Mouse (Mus musculus) limb, embryonic 12.5 days (tissue): ENCODE data around the gene Senp1. TPM values are rescaled to one million over a fixed set of nuclear protein-coding genes. Genes with fewer than 3 reads are reported as not detected.
A peak's percentile ranks its signal among the peaks of the same experiment; 100 is the strongest.

Source experiments
- ATAC-seq: fragments of 200-750 bp; cut with Nextera tagmentation; 2 replicates; pipeline ENCODE4 v1.8.0; 2017; ENCODE audit warnings: low read depth, moderate TSS enrichment; ENCODE audit not compliant: insufficient number of reproducible peaks, insufficient read depth, low FRiP score, low TSS enrichment
- H3K27ac ChIP-seq: fragments of 300-500 bp; sonication (generic); 2 replicates; pipeline ENCODE4 v1.5.1; 2016; ENCODE audit warnings: mild to moderate bottlenecking, moderate library complexity
- H3K27me3 ChIP-seq: fragments of 300-500 bp; sonication (generic); 2 replicates; pipeline ENCODE4 v1.6.1; 2016; ENCODE audit warnings: mild to moderate bottlenecking, moderate library complexity
- H3K36me3 ChIP-seq: fragments of 300-500 bp; sonication (generic); 2 replicates; pipeline ENCODE4 v1.6.1; 2016; ENCODE audit warnings: mild to moderate bottlenecking, moderate library complexity
- H3K4me1 ChIP-seq: fragments of 300-500 bp; sonication (generic); replicated peaks from 2 replicates; pipeline ENCODE4 v1.6.1; 2016
- H3K4me2 ChIP-seq: fragments of 300-500 bp; sonication (generic); 2 replicates; pipeline ENCODE4 v1.6.1; 2016; ENCODE audit warnings: mild to moderate bottlenecking, moderate library complexity
- H3K4me3 ChIP-seq: fragments of 300-500 bp; sonication (generic); replicated peaks from 2 replicates; pipeline ENCODE4 v1.5.1; 2016; ENCODE audit warnings: mild to moderate bottlenecking
- H3K9ac ChIP-seq: fragments of 300-500 bp; sonication (generic); replicated peaks from 2 replicates; pipeline ENCODE4 v1.6.1; 2016; ENCODE audit warnings: mild to moderate bottlenecking, moderate library complexity
- H3K9me3 ChIP-seq: fragments of 300-500 bp; sonication (generic); 2 replicates; pipeline ENCODE4 v1.6.1; 2016; ENCODE audit warnings: mild to moderate bottlenecking, moderate library complexity
- WGBS: fragments of 180-500 bp; shearing (Covaris S2); methylation state at CpG from one replicate; pipeline ENCODE4 v1.1.7; 2016; 5-methylcytosine and 5-hydroxymethylcytosine counted together
- polyA plus RNA-seq: library from polyadenylated mRNA; unstranded; fragments of >200 nt; fragmentation: Nextera tagmentation; extraction: Ambion mirVana; gene quantifications from 2 replicates; pipeline ENCODE4 v1.2.1, GENCODE M21; 2016

Gene Senp1
- polyA plus RNA-seq, 1 experiment from 2014 or later, result 46.9 TPM

GRCm38 (mm10) chr15:98131001-98131400, 37.5 kb upstream of the Senp1 start:
- H3K27me3 ChIP-seq, result no peaks in the 10 kb centered on the region
- H3K9ac ChIP-seq, result no peak overlapping the region
- peaks cover 100% of the 10 kb centered on the region for H3K36me3 ChIP-seq
- no peaks in the 10 kb centered on the region for H3K9me3 ChIP-seq
- no peak for ATAC-seq
- 96% methylated on average over 4 of the region's 4 CpGs for WGBS
- H3K27ac ChIP-seq, result no peak overlapping the region
- no peak overlapping the region for H3K4me2 ChIP-seq
- no peak overlapping the region for H3K4me3 ChIP-seq
- no peaks in the 10 kb centered on the region for H3K4me1 ChIP-seq

GRCm38 (mm10) chr15:98120831-98121230, 27.3 kb upstream of the Senp1 start:
- no peak overlapping the region for H3K4me2 ChIP-seq
- peaks cover 96% of the 10 kb centered on the region for H3K36me3 ChIP-seq
- no peaks in the 10 kb centered on the region for H3K4me1 ChIP-seq
- H3K9me3 ChIP-seq, result no peaks in the 10 kb centered on the region
- H3K27ac ChIP-seq, result no peak overlapping the region
- no peak overlapping the region for H3K9ac ChIP-seq
- H3K4me3 ChIP-seq, result no peak overlapping the region
- WGBS, result 94% methylated on average over 20 of the region's 20 CpGs
- ATAC-seq, result no peak
- H3K27me3 ChIP-seq, result no peaks in the 10 kb centered on the region

- Histone ChIP-seq H3K4me1 (no peaks in the 10 kb centered on the region), H3K9ac (no peak overlapping the region), H3K36me3 (peaks cover 96% of the 10 kb centered on the region), H3K27me3 (no peaks in the 10 kb centered on the region), H3K9me3 (no peaks in the 10 kb centered on the region), H3K27ac (no peak overlapping the region), H3K4me3 (no peak overlapping the region), H3K4me2 (no peak overlapping the region)
- no peak for ATAC-seq
- WGBS, result 89% methylated on average over 12 of the region's 12 CpGs
These were observed 25.8 kb upstream of the Senp1 start for GRCm38 (mm10) chr15:98119363-98119762.

GRCm38 (mm10) chr15:98116287-98116686, 22.7 kb upstream of the Senp1 start:
- Histone ChIP-seq H3K4me3 (no peak overlapping the region), H3K4me1 (no peaks in the 10 kb centered on the region), H3K27ac (0 out of 2 replicates have a peak overlapping the region, but pooled peaks have one; percentile 9), H3K9ac (no peak overlapping the region), H3K4me2 (no peak overlapping the region), H3K36me3 (peaks cover 87% of the 10 kb centered on the region), H3K9me3 (no peaks in the 10 kb centered on the region), H3K27me3 (no peaks in the 10 kb centered on the region)
- 89% methylated on average over 5 of the region's 5 CpGs for WGBS
- no peak for ATAC-seq

GRCm38 (mm10) chr15:98115779-98116163, 22.2 kb upstream of the Senp1 start:
- ATAC-seq, result no peak
- WGBS, result 89% methylated on average over 9 of the region's 9 CpGs

GRCm38 (mm10) chr15:98114852-98115778, 21.6 kb upstream of the Senp1 start:
- peaks cover 75% of the 10 kb centered on the region for H3K36me3 ChIP-seq
- no peak for ATAC-seq
- H3K4me1 ChIP-seq, result no peaks in the 10 kb centered on the region
- no peaks in the 10 kb centered on the region for H3K9me3 ChIP-seq
- no peak overlapping the region for H3K4me2 ChIP-seq
- no peaks in the 10 kb centered on the region for H3K27me3 ChIP-seq
- no peak overlapping the region for H3K4me3 ChIP-seq
- no peak overlapping the region for H3K27ac ChIP-seq
- 86% methylated on average over 10 of the region's 10 CpGs for WGBS
- no peak overlapping the region for H3K9ac ChIP-seq

More at GRCm38 (mm10) chr15:98115779-98116163, 22.2 kb upstream of the Senp1 start:
- H3K4me2 ChIP-seq, result no peak overlapping the region
- H3K9me3 ChIP-seq, result no peaks in the 10 kb centered on the region
- peaks cover 81% of the 10 kb centered on the region for H3K36me3 ChIP-seq
- H3K9ac ChIP-seq, result no peak overlapping the region
- 0 out of 2 replicates have a peak overlapping the region, but pooled peaks have one; percentile 9 for H3K27ac ChIP-seq
- H3K4me1 ChIP-seq, result no peaks in the 10 kb centered on the region
- no peaks in the 10 kb centered on the region for H3K27me3 ChIP-seq
- H3K4me3 ChIP-seq, result no peak overlapping the region

- peaks cover 3% of the 10 kb centered on the region for H3K4me1 ChIP-seq
- H3K9me3 ChIP-seq, result no peaks in the 10 kb centered on the region
- H3K36me3 ChIP-seq, result peaks cover 66% of the 10 kb centered on the region
- no peak overlapping the region for H3K27ac ChIP-seq
- no peak for ATAC-seq
- no peak overlapping the region for H3K4me2 ChIP-seq
- H3K4me3 ChIP-seq, result no peak overlapping the region
- no peaks in the 10 kb centered on the region for H3K27me3 ChIP-seq
- WGBS, result 82% methylated on average over 10 of the region's 10 CpGs
- H3K9ac ChIP-seq, result no peak overlapping the region
These were observed 20.7 kb upstream of the Senp1 start for GRCm38 (mm10) chr15:98114098-98114851.

GRCm38 (mm10) chr15:98111791-98112190, 18.2 kb upstream of the Senp1 start:
- no peaks in the 10 kb centered on the region for H3K27me3 ChIP-seq
- WGBS, result 82% methylated on average over 5 of the region's 5 CpGs

GRCm38 (mm10) chr15:98108297-98109152, 15.0 kb upstream of the Senp1 start:
- Histone ChIP-seq H3K4me2 (peak overlapping the region; percentile 64), H3K9ac (peak overlapping the region; percentile 80), H3K27me3 (0 out of 2 replicates have a peak, but pooled peaks cover 5% of the 10 kb centered on the region), H3K36me3 (peaks cover 19% of the 10 kb centered on the region), H3K4me1 (peaks cover 14% of the 10 kb centered on the region), H3K27ac (peak overlapping the region; percentile 79), H3K4me3 (peak overlapping the region; percentile 68), H3K9me3 (no peaks in the 10 kb centered on the region)
- ATAC-seq, result peak; percentile 96
- 3% methylated on average over 37 of the region's 37 CpGs for WGBS

More at GRCm38 (mm10) chr15:98111791-98112190, 18.2 kb upstream of the Senp1 start:
- H3K27ac ChIP-seq, result no peak overlapping the region
- H3K36me3 ChIP-seq, result peaks cover 44% of the 10 kb centered on the region
- peaks cover 14% of the 10 kb centered on the region for H3K4me1 ChIP-seq
- ATAC-seq, result no peak
- no peak overlapping the region for H3K9ac ChIP-seq
- no peak overlapping the region for H3K4me3 ChIP-seq
- no peaks in the 10 kb centered on the region for H3K9me3 ChIP-seq
- H3K4me2 ChIP-seq, result no peak overlapping the region

- peak overlapping the region; percentile 79; the same call in 1 of the 2 replicates for H3K27ac ChIP-seq
- ATAC-seq, result no peak
- WGBS, result 49% methylated on average over 11 of the region's 11 CpGs
These were observed 14.3 kb upstream of the Senp1 start for GRCm38 (mm10) chr15:98107703-98108296.

More at GRCm38 (mm10) chr15:98107703-98108296, 14.3 kb upstream of the Senp1 start:
- 0 out of 2 replicates have a peak, but pooled peaks cover 5% of the 10 kb centered on the region for H3K27me3 ChIP-seq
- no peaks in the 10 kb centered on the region for H3K9me3 ChIP-seq
- peaks cover 14% of the 10 kb centered on the region for H3K4me1 ChIP-seq
- peak overlapping the region; percentile 80 for H3K9ac ChIP-seq
- H3K4me3 ChIP-seq, result peak overlapping the region; percentile 68
- H3K4me2 ChIP-seq, result peak overlapping the region; percentile 64
- H3K36me3 ChIP-seq, result peaks cover 12% of the 10 kb centered on the region
